Mouse (Mus musculus): ENCODE measurements around the gene Raly. TPM values are rescaled to one million over a fixed set of nuclear protein-coding genes. Genes with fewer than 3 reads are reported as not detected.

Gene Raly
- total RNA-seq, 1 experiment from 2014 or later = 236 TPM

- peak; percentile 90 for ATAC-seq (replicated peaks; ENCODE audit: low read depth, poor library complexity, severe bottlenecking)
Observed at GRCm38 (mm10) chr2:154916547-154916946, 125.7 kb downstream of the Raly start.

Other genes starting within 250 kb of the Raly start
- gene 1700003F12Rik, start 244.0 kb upstream of the Raly start, total RNA-seq (2017) = not detected in 2 replicates
- gene Actl10, start 239.3 kb upstream of the Raly start, total RNA-seq (2017) = not detected in 2 replicates
- 0.15 and 0.64 TPM in 2 replicates for gene Necab3, start 232.2 kb upstream of the Raly start, total RNA-seq (2017)
- gene E2f1, start 221.2 kb upstream of the Raly start, total RNA-seq (2017) = 11.1 and 13.2 TPM in 2 replicates
- gene Pxmp4, start 187.4 kb upstream of the Raly start, total RNA-seq (2017) = 14.2 and 18.2 TPM in 2 replicates
- 0.34 and 0.87 TPM in 2 replicates for gene Zfp341, start 177.8 kb upstream of the Raly start, total RNA-seq (2017)
- gene 4930519P11Rik, start 177.7 kb upstream of the Raly start, total RNA-seq (2017) = not detected in 2 replicates
- 99.8 and 109 TPM in 2 replicates for gene Chmp4b, start 139.4 kb upstream of the Raly start, total RNA-seq (2017)
- gene Gm14214, start 21.1 kb upstream of the Raly start, total RNA-seq (2017) = not detected in 2 replicates
- not detected in 2 replicates for gene a, start 306 bp downstream of the Raly start, total RNA-seq (2017)
- 222 and 224 TPM in 2 replicates for gene Eif2s2, start 101.8 kb downstream of the Raly start, total RNA-seq (2017)
- gene Gm14226, start 227.2 kb downstream of the Raly start, total RNA-seq (2017) = not detected in 2 replicates